Mouse (Mus musculus) v-Abl transformed pro-B cells (cell line): ENCODE results near the gene Marco.

Experiments used
- in situ Hi-C, 2 experiments: fragments of 400-800 bp; cut with MboI; formaldehyde crosslinking; loops; one replicate each; pipeline ENCODE4 v1.15.1; 2025; ENCODE audit not compliant: unreplicated experiment in 2 of 2

Marco gene

GRCm38 (mm10) chr1:120449662-120450061, 55.2 kb downstream of the Marco start:
- in situ Hi-C loops = no loop called here

GRCm38 (mm10) chr1:120443228-120443639, 61.6 kb downstream of the Marco start:
- in situ Hi-C loops = no loop called here

DNA sequence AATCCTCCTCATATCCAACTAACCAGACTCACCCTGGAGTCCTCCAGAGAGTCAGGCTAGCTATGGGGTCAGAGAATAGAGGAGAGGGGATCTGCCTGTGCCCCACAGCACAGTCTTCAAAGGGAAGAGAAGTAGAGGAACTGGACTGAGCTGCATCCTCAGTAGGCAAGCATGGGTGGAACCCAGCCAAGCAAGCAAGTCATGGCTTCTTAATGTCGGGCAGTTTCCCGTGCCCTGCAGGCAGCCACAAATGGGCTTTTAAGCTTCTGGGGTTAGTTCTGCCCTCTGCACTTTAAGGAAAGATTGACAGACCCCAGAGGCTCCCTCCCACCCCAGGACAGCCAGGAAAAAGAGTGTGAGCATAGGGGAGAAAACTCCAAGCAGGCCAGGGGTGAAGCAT, 63.2 kb downstream of the Marco start:
- in situ Hi-C loops = no loop called here

- in situ Hi-C loops = no loop called here
Measured at GRCm38 (mm10) chr1:120435591-120435990, 69.2 kb downstream of the Marco start.

DNA sequence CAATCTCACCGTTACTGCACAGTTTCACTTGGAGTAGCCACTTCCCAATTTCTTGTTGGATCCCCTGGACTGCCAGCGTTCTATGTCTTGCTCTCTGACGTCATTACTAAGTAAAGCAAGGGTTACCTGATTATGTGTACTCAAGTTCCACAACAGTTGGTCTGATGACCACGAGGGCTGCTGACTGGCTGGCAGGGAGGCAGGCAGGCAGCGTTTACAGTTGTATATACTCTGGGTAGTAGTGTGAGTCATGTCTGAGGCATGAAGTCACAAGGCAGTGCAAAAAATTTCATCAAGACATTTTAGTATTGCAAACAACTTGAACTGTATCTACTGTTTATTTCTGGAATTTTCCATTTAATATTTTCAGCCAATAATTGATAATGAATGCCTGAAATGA, 74.7 kb downstream of the Marco start:
- in situ Hi-C loops = no loop called here

- in situ Hi-C loops = no loop called here
Measured at GRCm38 (mm10) chr1:120425587-120425986, 79.2 kb downstream of the Marco start.
